Mouse (Mus musculus) gonadal fat pad, adult 2 months (tissue): ENCODE results near the gene Ybx2. TPM values are rescaled to one million over a fixed set of nuclear protein-coding genes. Genes with fewer than 3 reads are reported as not detected.

Experiments used
- DNase-seq: peaks from one replicate; pipeline ENCODE4 v3.0.0-alpha.2; 2012; ENCODE audit warnings: low read depth
- polyA plus RNA-seq: library from polyadenylated mRNA; depleted of rRNA; stranded (reverse); fragments of >200 nt; gene quantifications from 2 replicates; pipeline ENCODE4 v1.2.3, GENCODE M21; 2012

The Ybx2 gene
- polyA plus RNA-seq, 1 experiment, result 19.2 TPM

DNA sequence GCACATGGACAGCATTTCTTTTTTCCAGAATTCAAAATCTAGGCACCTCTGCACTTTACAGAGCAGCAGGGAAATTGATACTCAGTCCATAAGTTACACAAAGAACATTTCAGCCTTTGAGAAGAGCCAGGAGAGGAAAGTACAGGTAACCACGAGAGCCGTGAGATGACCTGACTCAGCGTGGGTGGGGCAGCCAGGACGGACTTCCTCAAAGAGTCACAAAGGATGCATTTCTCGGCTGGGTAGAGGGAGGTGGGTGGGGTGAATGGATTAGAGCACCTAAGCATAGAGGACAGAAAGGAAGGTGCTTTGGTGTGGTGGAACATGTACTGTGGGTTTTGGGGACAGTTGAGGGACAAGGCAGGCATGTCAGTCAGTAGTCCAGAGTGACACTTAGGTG is 26.2 kb downstream of the Ybx2 start:
- DNase-seq, result no peak

DNA sequence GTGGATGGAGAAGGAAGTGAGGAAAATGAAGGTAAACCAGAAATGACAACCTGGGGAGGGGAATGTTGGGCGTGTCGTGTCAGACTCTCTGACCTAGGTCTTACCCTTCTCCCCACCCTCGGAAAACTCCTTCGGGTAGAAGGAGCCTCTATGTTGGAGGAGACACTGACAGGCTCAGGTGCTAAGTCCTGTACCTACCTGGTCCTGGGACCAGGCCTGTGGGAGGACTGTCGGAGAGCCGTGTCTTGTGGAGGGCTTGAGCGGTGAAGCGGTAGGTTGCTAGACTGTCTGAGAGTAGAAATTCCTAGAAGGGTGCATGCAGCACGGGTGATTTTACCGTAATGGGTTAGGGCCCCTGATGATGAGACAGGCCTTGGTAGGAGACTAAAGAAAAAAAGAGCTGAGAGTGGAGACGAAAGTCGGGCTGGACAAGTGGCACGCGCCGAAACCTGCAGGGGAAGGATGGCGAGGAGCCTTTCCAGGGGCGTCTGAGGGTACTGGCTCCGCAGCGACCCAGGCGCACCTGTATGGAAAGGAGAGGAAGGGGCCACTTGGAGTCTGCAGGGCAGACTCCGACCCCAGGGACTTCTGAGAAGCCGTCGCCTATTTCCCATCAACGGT is 29.2 kb downstream of the Ybx2 start, which contains the start of gene Cldn7:
TSS of gene Cldn7 (plus strand) at position 130 of the 621 bp plus-strand sequence.
- no peak for DNase-seq

- no peak for DNase-seq
Measured at GRCm38 (mm10) chr11:69965271-69966005, 29.8 kb downstream of the Ybx2 start.

DNA sequence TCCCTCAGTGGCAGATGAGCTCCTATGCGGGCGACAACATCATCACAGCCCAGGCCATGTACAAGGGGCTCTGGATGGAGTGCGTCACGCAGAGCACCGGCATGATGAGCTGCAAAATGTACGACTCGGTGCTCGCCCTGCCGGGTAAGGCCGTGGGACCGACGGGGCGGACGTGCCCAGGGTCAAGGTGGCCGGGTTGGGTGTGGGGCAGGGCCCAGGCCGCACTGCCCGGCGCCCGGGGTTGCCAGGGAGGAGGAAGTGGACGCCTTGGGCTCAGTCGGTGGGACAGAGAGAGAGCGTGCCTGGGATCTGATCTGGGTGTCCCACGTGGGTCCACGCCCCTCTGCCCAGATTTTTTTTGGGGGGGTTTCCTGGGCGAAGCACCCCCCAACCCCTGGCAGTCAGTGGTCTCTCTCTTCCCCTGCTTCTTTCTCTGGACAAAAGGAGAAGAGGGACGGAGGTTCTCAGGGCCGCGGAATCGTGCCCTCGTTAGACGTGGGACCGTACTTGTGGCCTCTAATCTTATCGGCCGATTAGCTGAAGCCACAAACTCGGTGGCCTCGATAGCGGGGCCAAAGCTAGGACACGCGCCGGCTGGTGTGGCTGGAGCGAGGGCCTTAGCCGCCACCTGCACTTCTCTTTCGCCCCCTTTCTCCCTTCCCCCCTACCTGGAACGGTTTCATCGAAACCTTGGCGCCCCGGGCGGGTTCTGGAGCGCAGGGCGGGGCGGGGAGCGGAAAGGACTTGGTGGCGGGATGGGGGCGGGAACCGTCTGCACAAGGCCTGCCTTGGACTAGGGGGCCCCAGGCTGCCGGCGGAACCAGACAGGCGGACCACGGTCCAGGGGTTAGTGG is 30.6 kb downstream of the Ybx2 start:
- DNase-seq, result no peak

GRCm38 (mm10) chr11:69966860-69967517 is 31.4 kb downstream of the Ybx2 start:
- DNase-seq, result no peak

- no peak for DNase-seq
Measured at GRCm38 (mm10) chr11:69968793-69969192, 33.2 kb downstream of the Ybx2 start.

GRCm38 (mm10) chr11:69970222-69970621 is 34.6 kb downstream of the Ybx2 start:
- no peak for DNase-seq

DNA sequence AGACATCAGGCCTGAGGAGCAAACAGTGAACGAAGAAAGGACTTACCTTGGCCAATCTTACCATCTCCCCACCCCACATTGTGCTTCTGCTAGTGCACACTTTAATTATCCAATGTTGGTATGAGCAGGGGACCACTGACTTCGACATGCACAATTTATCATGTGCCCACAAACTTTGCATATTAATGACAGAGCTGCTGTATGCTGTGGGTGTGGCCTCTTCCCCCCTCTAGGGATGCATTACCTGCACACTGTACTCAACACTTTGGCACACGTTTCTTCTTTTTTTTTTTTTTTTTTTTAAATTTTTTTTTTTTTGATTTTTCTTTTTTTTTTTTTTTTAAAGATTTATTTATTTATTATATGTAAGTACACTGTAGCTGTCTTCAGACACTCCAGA is 35.2 kb downstream of the Ybx2 start:
- DNase-seq, result no peak

GRCm38 (mm10) chr11:69974907-69975306 is 39.3 kb downstream of the Ybx2 start:
- no peak for DNase-seq

- no peak for DNase-seq
Measured at GRCm38 (mm10) chr11:69976271-69976670, 40.7 kb downstream of the Ybx2 start.

DNA sequence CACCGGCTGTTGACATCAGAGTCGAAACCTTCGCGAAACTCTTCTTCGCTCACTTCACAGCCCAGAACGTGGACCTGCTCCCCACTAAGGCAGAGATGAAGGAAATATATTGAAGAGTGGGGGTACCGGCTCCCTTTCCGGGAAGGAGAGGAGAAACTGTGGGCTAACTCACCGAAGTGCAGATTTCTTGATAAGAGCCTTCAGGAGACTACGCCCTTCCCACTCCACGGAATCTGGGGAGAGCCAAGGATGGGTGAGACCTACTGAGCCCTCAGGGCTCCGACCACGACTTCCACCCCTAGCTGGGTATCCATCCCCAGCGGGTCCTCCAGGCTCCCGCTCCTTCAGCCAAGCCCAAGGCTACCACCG is 44.2 kb downstream of the Ybx2 start:
- no peak for DNase-seq

- peak; percentile 93 for DNase-seq
Measured at GRCm38 (mm10) chr11:69980196-69981140, 44.9 kb downstream of the Ybx2 start.

DNA sequence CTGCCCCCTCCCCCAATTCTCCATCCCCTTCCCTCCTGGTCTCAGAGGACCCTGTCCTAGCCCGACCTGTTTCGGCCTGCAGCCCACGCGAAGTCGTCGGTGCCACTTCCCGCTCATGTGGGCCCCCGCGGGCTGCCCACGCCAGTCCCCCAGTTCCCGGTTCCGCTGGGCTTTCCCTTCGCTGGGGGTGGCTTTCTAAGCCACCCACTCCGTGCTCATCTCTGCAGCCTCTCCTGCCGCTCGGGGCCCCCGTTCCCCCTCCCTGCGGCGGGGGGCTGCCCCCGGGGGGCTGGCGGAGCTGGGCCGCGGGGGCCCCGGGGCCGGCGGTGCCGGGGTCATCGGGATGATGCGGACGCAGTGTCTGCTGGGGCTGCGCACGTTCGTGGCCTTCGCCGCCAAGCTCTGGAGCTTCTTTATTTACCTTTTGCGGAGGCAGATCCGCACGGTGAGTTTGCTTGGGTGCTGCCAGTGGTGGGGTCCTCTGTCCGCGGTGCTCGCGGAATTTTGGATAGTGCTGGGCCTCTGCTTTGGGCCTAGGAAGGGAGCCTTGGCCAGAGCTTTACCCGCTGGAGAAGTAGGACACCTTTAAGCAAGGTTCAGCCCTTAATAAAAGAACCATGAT is 45.7 kb downstream of the Ybx2 start, which contains the start of gene Ctdnep1:
TSS of gene Ctdnep1 (plus strand) at position 16 of the 622 bp plus-strand sequence.
- no peak for DNase-seq

DNA sequence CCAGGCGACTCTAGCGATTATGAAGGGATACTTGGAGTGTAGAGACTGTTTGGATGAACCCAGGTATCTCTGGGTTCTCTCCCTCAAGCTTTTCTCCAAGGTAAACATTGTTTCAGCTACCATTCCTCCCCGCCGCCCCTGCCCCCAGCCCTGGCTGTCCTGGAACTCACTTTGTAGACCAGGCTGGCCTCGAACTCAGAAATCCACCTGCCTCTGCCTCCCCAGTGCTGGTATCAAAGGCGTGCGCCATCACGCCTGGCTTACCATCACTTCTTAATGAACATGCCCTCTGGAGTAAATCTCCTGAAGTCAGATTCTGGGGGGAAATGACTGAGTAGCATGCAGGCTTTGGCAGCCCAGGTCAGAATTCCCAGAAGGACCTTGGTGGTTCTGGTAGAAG is 46.6 kb downstream of the Ybx2 start, which contains the start of gene Elp5:
TSS of gene Elp5 (minus strand) at position 293 of the 400 bp plus-strand sequence.
- DNase-seq, result no peak

DNA sequence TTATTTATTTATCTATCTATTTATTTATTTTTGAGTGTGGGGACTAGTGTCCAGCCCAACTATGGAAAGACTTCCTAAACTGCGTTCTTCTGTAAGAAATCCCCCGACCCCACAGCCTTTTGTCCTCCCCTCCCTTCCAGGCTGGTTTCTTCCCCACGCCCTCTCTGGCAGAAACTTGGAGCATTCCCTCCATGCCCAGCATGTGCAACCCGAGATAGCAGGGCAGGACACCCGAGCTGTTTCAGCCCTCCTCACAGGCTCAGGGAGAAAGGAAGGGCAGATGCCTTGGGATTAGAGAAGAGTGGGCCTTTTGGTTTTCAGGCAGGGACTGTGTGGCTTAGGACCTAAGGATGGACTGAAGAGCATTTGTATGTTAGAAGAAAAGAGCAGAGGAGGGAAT is 47.3 kb downstream of the Ybx2 start:
- DNase-seq, result no peak

- no peak for DNase-seq
Measured at GRCm38 (mm10) chr11:69983377-69983776, 47.8 kb downstream of the Ybx2 start.

DNA sequence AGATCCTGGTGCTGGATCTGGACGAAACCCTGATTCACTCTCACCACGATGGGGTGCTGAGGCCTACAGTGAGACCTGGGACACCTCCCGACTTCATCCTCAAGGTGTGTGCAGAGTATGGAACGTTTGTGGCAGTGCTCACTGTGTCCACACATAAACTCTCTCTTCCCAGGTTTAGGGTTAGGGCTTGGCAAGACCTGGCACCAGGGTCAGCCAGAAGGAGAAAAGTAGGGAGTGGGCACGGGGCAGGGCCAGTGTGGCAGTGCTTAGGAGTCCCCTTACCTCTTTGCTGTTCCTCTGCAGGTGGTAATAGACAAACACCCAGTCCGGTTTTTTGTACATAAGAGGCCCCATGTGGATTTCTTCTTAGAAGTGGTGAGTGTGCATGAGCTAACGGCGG is 48.8 kb downstream of the Ybx2 start:
- DNase-seq, result no peak

- DNase-seq, result no peak
Measured at GRCm38 (mm10) chr11:69989949-69990348, 54.4 kb downstream of the Ybx2 start.
